Mouse (Mus musculus) right cerebral cortex, postnatal 36 days (tissue): ENCODE measurements around the gene Rasgrf2.
"Not testable (repeated sequence)": the region's sequence is repeated elsewhere in the genome, so short reads cannot be mapped to it uniquely, and the experiment has no call there.

Experiments used
- DNase-seq, 2 experiments: peaks; one replicate each; pipeline ENCODE4 v3.0.0; 2022; ENCODE audit warnings: low spot score in 2 of 2, mixed read lengths in 1 of 2

Rasgrf2 gene

GRCm38 (mm10) chr13:92131384-92132150 lies at the start of gene Rasgrf2:
TSS of gene Rasgrf2 (minus strand) at chr13:92131656.
- DNase-seq, result peak; percentile 51 to 53

GRCm38 (mm10) chr13:92172686-92173085 lies 41.2 kb upstream of the Rasgrf2 start:
- DNase-seq, result not testable (repeated sequence)

DNA sequence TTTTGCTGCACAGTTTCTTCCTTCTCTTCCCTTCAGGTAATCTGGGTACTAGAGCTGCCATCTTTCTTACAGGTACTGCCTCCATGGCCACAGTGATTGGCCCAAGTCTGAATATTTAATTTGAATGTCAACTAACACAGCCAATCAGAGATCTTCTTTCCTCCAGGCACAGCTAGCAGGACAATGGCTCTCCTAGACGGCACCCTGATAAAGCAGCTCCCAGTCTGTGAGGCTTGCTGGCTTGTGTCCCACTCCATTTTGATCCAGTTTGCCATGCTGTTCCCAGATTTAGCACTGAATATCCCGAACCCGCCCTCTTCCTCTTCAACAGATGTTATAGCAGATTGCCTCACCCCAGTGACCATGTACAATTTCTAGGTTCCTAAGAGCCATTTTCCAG lies 19.1 kb upstream of the Rasgrf2 start:
- no peak for DNase-seq

DNA sequence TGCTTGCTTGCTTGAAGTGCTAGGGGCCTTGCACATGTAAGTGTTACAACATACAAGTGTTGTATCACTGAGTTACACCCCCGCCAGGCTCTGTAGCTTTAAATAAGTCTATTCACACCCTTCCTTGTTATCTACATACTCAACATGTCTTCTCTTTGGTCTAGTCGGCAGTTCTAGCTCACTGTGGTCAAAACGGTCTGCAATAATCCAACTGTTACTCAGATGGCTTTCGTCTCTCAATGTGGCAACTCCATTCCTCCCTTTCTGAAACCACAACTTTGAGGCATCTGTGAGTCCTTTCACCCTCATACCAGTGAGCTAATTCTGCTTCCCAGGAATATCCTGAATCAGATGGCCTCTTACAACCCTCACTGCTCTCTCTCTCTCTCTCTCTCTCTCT lies 17.4 kb upstream of the Rasgrf2 start:
- DNase-seq, result no peak

GRCm38 (mm10) chr13:92134792-92135191 lies 3.3 kb upstream of the Rasgrf2 start:
- DNase-seq, result no peak

DNA sequence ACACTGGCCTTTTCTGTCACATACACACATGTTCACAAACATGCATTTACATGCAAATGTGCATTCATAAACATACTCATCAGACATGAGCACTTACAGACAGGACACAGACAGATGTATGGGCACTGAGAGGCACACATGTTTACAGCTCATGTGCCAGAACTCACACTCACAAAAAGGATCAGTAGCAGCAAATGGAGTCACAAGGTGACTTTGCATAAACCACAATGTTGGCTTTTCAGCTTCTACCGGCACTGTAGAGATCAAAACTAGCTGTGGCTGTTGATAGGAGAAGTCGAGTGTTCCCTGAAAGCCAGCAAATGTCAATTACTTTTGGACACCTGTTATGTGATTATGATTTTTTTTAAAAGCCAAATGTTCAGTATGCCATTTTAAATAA lies 1.1 kb upstream of the Rasgrf2 start:
- DNase-seq, result no peak

DNA sequence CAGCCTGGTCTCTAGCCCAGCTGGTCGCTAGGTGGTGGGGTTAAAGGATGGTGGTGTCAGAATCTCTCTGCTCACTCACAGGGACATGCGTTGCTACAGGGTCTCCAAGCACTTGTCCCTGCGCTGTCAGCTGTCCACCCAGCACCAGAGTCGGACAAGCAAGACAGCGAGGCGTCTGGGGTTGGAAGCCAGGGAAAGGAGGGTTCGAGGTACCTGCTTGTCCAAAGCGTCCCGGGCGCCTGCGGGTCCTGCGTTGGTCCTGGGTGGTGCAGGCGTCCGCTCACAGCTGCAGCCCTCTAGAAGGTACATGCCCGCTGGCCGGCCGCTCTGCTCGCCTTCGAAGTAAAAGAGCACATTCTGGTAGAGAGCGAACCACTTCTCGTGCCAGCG lies 467 bp downstream of the Rasgrf2 start:
- peak in 1 of 2 experiments; percentile 12 for DNase-seq

- DNase-seq, result no peak
Observed at GRCm38 (mm10) chr13:92129877-92130276, 1.6 kb downstream of the Rasgrf2 start.

DNA sequence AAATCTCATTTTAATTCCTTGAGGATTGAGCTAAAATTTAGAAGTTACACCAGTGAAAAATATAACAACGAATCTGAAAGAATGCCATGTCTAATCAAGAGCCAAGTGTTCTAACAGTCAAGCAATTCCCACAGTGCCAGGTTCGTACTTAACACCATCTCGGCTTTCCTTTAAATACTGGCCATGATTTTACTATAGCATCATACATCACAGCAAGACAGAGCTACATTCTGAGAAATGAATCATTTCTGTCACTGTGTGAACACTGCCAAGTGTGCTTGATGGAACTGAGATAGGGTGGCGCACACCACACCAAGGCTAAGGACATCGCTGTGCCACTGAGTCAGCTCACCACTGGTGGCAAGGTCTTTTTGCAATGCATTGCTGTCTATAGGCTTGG lies 5.6 kb downstream of the Rasgrf2 start:
- peak in 1 of 2 experiments; percentile 34 for DNase-seq

- no peak for DNase-seq
Observed at GRCm38 (mm10) chr13:92119623-92120022, 11.8 kb downstream of the Rasgrf2 start.

- no peak for DNase-seq
Observed at GRCm38 (mm10) chr13:92114076-92114475, 17.4 kb downstream of the Rasgrf2 start.

GRCm38 (mm10) chr13:92108237-92108636 lies 23.2 kb downstream of the Rasgrf2 start:
- DNase-seq, result no peak

- DNase-seq, result no peak
Observed at GRCm38 (mm10) chr13:92104259-92104658, 27.2 kb downstream of the Rasgrf2 start.

- DNase-seq, result no peak
Observed at GRCm38 (mm10) chr13:92098484-92098883, 33.0 kb downstream of the Rasgrf2 start.

GRCm38 (mm10) chr13:92095131-92096090 lies 36.0 kb downstream of the Rasgrf2 start:
- no peak for DNase-seq

GRCm38 (mm10) chr13:92093712-92094290 lies 37.7 kb downstream of the Rasgrf2 start:
- no peak for DNase-seq

DNA sequence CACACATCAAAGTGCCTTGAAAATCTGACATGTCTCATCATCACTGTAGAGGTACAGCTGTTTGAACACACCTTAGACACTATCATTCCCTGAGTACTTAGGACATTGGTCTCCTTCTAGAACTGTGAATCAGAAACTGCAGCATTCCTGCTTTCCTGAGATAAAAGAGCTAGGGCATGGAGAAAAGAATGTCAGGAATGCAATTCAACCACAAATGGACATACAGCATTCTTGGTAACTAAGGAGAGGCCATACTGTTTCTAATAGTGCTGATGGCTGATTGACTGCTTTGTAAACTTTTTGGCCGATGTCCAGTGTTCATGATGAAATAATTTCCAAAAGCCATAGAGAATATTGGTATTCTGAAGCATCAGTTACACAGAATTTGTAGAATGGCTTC lies 58.3 kb downstream of the Rasgrf2 start:
- no peak for DNase-seq

GRCm38 (mm10) chr13:92068651-92069050 lies 62.8 kb downstream of the Rasgrf2 start:
- no peak for DNase-seq

GRCm38 (mm10) chr13:92067831-92068230 lies 63.6 kb downstream of the Rasgrf2 start:
- no peak for DNase-seq

DNA sequence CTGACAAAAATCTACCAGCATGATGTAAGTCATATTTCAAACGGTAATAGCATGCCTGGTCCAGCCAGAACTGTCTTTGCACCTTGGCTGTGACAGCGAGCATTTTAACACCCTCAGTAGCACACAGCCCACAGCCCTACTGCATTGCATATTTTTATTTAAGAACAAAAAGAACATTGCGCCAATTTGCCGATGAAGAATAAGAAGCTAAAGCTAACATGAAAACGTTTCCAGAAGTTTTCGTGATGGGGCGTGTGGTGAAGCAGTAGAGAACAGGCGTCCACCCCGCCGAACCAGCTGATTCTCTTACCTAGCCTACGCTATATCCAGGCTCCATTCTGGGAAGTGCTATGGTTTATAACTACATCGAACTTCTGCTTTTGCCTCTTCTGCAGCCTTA lies 77.7 kb downstream of the Rasgrf2 start:
- DNase-seq, result peak; percentile 55 to 74

DNA sequence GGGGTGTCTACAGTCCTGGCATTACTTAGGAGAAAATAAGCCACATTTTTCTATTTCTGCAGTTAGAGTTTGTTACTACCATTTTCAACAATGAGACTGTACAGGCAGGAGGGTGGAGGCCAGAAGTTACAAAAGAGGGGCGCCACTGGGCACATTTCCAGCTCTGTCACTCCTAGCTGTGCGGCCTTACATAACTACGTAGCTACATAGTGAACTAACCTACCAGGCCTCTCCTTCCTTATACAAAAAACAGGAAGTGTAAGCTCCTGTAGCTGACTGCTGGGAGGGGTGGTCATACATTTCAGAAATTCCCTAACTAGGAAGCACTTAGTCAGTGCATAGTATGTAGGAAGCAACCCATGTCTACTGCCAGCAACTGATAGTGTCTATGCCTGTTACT lies 78.5 kb downstream of the Rasgrf2 start:
- no peak for DNase-seq

DNA sequence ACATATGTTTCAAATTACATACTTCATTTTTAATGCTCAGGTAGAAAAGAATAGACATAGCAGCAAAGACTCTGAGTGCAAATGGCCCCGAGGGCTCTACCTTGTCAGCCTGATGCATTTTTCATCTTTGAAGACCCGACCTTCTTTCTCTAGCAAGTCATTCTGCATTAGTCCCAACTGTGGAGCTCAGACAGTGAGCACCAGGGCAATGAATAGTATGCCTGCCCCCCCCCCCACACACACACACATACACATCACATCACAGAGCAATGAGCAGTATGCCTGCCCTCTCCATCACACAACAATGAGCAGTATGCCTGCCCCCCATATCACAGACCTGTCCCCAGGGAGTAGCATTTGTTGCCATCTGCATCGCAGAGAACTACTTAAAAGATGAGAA lies 80.2 kb downstream of the Rasgrf2 start:
- no peak for DNase-seq
